Mouse (Mus musculus) monocyte, adult 2 months (primary cell): Measurements from ENCODE around the gene Ngp.
A peak's percentile ranks its signal among the peaks of the same experiment; 100 is the strongest.

Source experiments
- DNase-seq, 2 experiments: peaks; one replicate each; pipeline ENCODE4 v3.0.0; 2022; ENCODE audit warnings: low spot score in 2 of 2, low read depth in 1 of 2

Ngp gene

DNA sequence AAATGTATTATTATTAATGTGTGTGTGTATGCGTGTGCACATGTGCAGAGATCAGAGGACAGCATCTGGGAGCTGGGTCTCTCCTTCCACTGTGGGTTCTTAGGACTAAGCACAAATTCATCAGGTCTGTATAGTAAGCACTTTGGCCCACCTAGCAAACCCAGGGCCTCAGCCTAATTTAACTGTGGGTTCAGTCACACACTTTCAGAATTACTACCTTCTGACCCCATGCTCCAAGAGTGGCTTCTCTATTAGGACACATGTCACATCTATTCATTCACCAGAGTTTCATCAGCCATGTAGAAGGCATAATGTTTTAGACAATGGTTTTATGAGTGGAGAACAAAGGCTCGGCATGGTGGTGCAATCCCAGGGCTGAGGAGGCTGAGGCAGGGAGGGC lies 13.5 kb downstream of the Ngp start:
- DNase-seq, result no peak

DNA sequence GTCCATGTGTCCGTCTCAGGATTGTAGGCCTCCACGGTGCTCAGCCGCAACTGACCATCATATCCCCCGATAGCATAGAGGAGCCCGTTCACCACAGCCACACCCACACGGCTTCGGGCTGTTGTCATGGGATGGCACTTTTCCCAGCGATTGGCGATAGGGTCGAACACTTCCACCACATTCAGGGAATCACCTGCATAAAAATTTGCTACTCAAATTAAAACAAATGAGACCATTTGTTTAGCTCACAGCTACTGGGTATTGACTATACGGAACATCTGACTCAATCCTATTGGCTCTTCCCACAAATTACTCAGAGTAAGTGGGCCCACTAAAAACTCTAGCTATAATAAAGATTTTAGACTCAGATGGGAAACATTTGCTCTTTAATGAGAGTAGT lies 16.5 kb downstream of the Ngp start:
- no peak for DNase-seq

GRCm38 (mm10) chr9:110440049-110440448 lies 20.5 kb downstream of the Ngp start:
- no peak for DNase-seq

- no peak for DNase-seq
These were observed 21.0 kb downstream of the Ngp start for GRCm38 (mm10) chr9:110440559-110440958.

DNA sequence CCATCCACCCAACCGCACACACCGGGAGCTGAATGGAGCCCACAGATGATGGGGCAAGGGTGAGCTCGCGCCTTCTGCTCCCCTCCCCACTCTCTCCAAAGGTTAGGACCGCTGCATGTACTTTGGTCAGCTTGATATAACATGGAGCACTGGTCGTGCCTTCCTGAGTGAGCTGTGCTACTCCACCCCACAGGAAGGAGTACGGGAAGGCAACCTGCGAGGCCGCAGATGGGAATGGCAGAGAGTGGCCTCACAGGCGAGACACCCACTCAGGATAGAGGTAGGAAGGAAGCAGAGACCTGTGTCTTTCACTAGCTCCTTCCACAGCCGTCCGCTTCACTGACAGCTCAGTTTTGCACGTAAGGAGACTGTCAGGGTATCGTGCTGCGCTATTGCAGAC lies 28.8 kb downstream of the Ngp start:
- no peak for DNase-seq

DNA sequence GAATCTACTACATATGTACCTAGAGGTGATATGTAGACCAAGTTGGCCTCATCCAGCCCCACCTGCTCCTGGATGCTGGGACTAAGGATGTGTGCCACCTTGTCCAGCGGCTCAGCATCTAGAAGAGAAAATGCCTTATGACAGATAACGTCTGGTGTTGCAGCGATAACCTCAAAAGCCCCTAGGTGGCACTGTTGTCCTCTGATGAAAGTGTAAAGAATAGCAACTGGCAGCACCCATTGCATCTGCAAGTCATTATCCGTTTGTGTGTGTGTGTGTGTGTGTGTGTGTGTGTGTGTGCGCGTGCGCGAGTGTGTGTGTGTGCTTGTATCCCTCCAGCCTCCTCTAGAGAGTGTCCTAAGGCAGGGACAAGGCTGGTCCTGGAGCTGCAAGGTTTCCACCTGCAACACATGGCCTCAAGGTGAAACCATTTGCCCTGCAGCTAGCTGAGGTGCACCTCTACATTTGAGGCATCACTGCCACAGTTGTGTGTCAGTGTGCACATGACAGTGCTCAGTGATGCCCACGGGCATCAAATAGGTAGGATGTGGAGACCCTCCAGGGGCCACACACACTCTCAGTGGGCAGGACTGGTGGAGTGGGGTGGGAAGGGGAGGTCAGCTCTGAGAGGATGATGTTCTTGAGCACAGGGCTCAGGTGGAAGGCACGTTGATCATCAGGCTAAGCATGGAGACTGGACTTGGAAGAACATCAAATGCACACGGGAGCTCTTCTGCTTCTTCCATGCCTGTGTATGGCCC lies 29.5 kb downstream of the Ngp start:
- DNase-seq, result peak; percentile 45 to 51

GRCm38 (mm10) chr9:110452523-110452922 lies 33.0 kb downstream of the Ngp start:
- DNase-seq, result no peak

GRCm38 (mm10) chr9:110457926-110458325 lies 38.4 kb downstream of the Ngp start:
- no peak for DNase-seq

GRCm38 (mm10) chr9:110459145-110459727 lies 39.7 kb downstream of the Ngp start:
- peak; percentile 42 to 49 for DNase-seq

GRCm38 (mm10) chr9:110460884-110461815 lies 41.6 kb downstream of the Ngp start:
- no peak for DNase-seq

- no peak for DNase-seq
These were observed 42.8 kb downstream of the Ngp start for GRCm38 (mm10) chr9:110462321-110462720.

- peak in 1 of 2 experiments; percentile 19 for DNase-seq
These were observed 44.5 kb downstream of the Ngp start for GRCm38 (mm10) chr9:110463983-110464591.

GRCm38 (mm10) chr9:110465336-110465735 lies 45.8 kb downstream of the Ngp start:
- no peak for DNase-seq

GRCm38 (mm10) chr9:110466179-110466578 lies 46.6 kb downstream of the Ngp start:
- peak in 1 of 2 experiments; percentile 48 for DNase-seq
